Mouse (Mus musculus): ENCODE data around the gene Olfr695. TPM values are rescaled to one million over a fixed set of nuclear protein-coding genes. Genes with fewer than 3 reads are reported as not detected.
"Not testable (repeated sequence)": the region's sequence is repeated elsewhere in the genome, so short reads cannot be mapped to it uniquely, and the experiment has no call there.

The Olfr695 gene
- not detected in 2 replicates for polyA plus RNA-seq (2015; fragmentation: Nextera tagmentation; extraction: Ambion mirVana)

DNA sequence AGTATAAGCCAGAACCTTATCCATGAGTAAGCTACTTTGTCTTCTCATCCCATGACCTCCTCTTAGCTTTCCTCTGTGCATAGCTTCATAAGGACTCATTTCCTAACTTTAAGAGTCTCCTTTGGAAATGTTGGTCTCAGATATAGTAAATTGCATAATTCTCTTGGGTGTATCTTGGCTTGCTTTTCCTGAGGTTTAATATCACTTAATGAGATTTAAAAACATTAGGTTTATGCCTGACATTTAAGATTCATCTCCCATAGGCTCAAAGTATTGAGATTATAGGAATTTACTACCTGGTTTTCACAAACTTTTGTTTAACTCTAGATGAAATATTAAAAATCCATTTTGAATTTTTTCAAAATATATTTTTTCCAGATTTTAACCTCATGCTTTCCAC is at the start of gene Olfr695:
Gene Olfr695, minus strand, starts transcription at position 101 of the 400 bp plus-strand sequence.
- H3K36me3 ChIP-seq (ENCODE audit: control insufficient read depth, insufficient read depth, low read length), result no peaks in the 10 kb centered on the region
- H3K4me3 ChIP-seq (ENCODE audit: low read length), result no peak within 1 kb of the TSS

DNA sequence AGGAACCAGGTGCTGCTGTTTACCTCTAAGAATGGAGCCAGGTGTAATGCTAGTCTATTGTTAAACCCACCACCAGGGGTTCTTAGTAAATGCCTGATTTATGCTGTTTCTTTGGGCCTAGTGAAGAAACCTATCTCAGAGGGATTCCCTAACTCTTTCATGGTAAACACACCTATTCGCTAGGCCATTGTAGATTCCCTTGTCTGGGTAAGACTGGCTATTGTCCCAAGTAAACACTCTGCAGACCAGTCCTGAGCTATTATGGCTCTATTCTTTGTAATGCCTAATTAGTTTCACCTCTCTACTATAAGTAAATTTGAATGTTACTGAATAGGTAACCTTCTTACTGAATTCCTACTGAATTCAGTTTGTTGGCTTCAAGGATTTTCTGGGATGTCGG is 44.8 kb upstream of the Olfr695 start:
- not testable (repeated sequence) for H3K27ac ChIP-seq (ENCODE audit: low read length); H3K4me3 ChIP-seq (ENCODE audit: low read length); H3K4me2 ChIP-seq (ENCODE audit: low read depth, low read length); H3K36me3 ChIP-seq (ENCODE audit: control insufficient read depth, insufficient read depth, low read length); H3K27me3 ChIP-seq (replicated peaks; ENCODE audit: control insufficient read depth, insufficient read depth, low read length); H3K4me1 ChIP-seq (ENCODE audit: control insufficient read depth, insufficient read depth, low read length); H3K9me3 ChIP-seq (ENCODE audit: control insufficient read depth, low read length); H3K9ac ChIP-seq (ENCODE audit: low read depth, low read length); ATAC-seq
- 89% methylated on average over 2 of the region's 2 CpGs for WGBS

More for the DNA sequence above, at the start of gene Olfr695:
- Histone ChIP-seq H3K27me3 (replicated peaks; ENCODE audit: control insufficient read depth, insufficient read depth, low read length) (no peaks in the 10 kb centered on the region), H3K4me2 (ENCODE audit: low read depth, low read length) (no peak within 1 kb of the TSS), H3K27ac (ENCODE audit: low read length) (no peak within 1 kb of the TSS), H3K9me3 (ENCODE audit: control insufficient read depth, low read length) (no peaks in the 10 kb centered on the region), H3K9ac (ENCODE audit: low read depth, low read length) (no peak within 1 kb of the TSS), H3K4me1 (ENCODE audit: control insufficient read depth, insufficient read depth, low read length) (no peaks in the 10 kb centered on the region)
- no peak for ATAC-seq

DNA sequence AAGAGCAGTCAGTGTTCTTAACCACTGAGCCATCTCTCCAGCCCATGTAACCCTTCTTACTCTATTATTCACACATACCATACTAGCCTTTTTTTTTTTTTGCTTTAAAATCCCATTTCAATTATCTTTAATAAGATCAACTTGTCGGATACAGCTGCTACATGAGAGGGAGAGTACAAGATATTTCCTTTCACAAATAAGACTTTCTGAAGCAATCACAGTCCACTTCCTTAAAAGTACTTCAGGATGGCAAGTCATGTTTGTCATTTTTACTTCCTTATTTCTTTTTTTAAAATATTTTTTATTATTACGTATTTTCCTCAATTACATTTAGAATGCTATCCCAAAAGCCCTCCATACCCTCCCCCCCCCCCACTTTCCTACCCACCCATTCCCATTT is 42.6 kb upstream of the Olfr695 start:
- no peak overlapping the region for H3K9ac ChIP-seq (ENCODE audit: low read depth, low read length)
- H3K27me3 ChIP-seq (replicated peaks; ENCODE audit: control insufficient read depth, insufficient read depth, low read length), result no peaks in the 10 kb centered on the region
- no peak overlapping the region for H3K4me2 ChIP-seq (ENCODE audit: low read depth, low read length)
- H3K27ac ChIP-seq (ENCODE audit: low read length), result no peak overlapping the region
- 87% methylated on average over 2 of the region's 2 CpGs for WGBS
- no peak for ATAC-seq
- H3K4me1 ChIP-seq (ENCODE audit: control insufficient read depth, insufficient read depth, low read length), result no peaks in the 10 kb centered on the region
- H3K36me3 ChIP-seq (ENCODE audit: control insufficient read depth, insufficient read depth, low read length), result no peaks in the 10 kb centered on the region
- no peak overlapping the region for H3K4me3 ChIP-seq (ENCODE audit: low read length)
- H3K9me3 ChIP-seq (ENCODE audit: control insufficient read depth, low read length), result no peaks in the 10 kb centered on the region

DNA sequence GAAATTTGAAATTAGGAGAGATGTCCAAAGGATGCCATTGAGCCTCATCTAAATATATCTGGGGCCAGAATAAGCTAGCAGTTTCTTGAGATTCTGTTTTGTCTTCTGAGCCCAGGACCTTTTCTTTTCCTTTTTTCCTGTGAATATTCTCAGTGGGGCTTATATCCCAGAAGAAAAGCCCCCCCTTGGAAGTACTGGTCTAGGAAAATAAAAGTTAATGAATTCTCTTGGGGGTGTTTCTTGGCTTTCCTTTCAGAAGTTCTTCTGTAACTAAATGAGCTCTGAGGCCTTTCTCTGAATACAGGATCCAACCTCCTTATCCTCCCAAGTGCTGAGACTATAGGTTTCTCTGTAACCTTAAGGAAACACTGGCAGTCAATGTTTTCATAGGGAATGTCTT is 39.1 kb upstream of the Olfr695 start, which contains the start of gene Olfr698:
Gene Olfr698, minus strand, starts transcription at position 101 of the 400 bp plus-strand sequence.
- Histone ChIP-seq H3K27ac (ENCODE audit: low read length) (no peak within 1 kb of the TSS), H3K9me3 (ENCODE audit: control insufficient read depth, low read length) (no peaks in the 10 kb centered on the region)

DNA sequence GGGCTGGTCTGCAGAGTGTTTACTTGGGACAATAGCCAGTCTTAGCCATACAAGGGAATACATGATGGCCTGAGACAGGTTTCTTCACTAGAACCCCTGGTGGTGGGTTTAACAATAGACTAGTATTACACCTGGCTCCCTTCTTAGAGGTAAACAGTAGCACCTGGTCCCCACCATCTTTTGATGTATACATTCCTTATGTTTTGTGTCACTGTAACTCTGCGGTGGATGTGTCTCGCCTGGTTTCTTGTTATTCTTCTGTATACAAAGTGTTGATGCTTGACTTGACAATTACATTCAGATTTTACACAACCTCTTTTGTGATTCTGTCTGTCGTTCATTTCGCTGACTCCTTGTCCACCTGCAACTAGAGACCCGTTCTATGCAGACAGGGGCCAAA is 29.6 kb upstream of the Olfr695 start:
- no peaks in the 10 kb centered on the region for H3K36me3 ChIP-seq (ENCODE audit: control insufficient read depth, insufficient read depth, low read length)
- H3K4me2 ChIP-seq (ENCODE audit: low read depth, low read length), result no peak overlapping the region
- H3K27me3 ChIP-seq (replicated peaks; ENCODE audit: control insufficient read depth, insufficient read depth, low read length), result no peaks in the 10 kb centered on the region
- H3K9me3 ChIP-seq (ENCODE audit: control insufficient read depth, low read length), result no peaks in the 10 kb centered on the region
- H3K4me3 ChIP-seq (ENCODE audit: low read length), result no peak overlapping the region
- ATAC-seq, result no peak
- H3K4me1 ChIP-seq (ENCODE audit: control insufficient read depth, insufficient read depth, low read length), result no peaks in the 10 kb centered on the region
- WGBS, result 93% methylated on average over 5 of the region's 5 CpGs
- no peak overlapping the region for H3K27ac ChIP-seq (ENCODE audit: low read length)
- no peak overlapping the region for H3K9ac ChIP-seq (ENCODE audit: low read depth, low read length)

More for the DNA sequence above, 39.1 kb upstream of the Olfr695 start, which contains the start of gene Olfr698:
- H3K4me3 ChIP-seq (ENCODE audit: low read length), result no peak within 1 kb of the TSS
- no peaks in the 10 kb centered on the region for H3K4me1 ChIP-seq (ENCODE audit: control insufficient read depth, insufficient read depth, low read length)
- no peak for ATAC-seq
- no peaks in the 10 kb centered on the region for H3K27me3 ChIP-seq (replicated peaks; ENCODE audit: control insufficient read depth, insufficient read depth, low read length)
- H3K4me2 ChIP-seq (ENCODE audit: low read depth, low read length), result no peak within 1 kb of the TSS
- H3K36me3 ChIP-seq (ENCODE audit: control insufficient read depth, insufficient read depth, low read length), result no peaks in the 10 kb centered on the region
- no peak within 1 kb of the TSS for H3K9ac ChIP-seq (ENCODE audit: low read depth, low read length)

DNA sequence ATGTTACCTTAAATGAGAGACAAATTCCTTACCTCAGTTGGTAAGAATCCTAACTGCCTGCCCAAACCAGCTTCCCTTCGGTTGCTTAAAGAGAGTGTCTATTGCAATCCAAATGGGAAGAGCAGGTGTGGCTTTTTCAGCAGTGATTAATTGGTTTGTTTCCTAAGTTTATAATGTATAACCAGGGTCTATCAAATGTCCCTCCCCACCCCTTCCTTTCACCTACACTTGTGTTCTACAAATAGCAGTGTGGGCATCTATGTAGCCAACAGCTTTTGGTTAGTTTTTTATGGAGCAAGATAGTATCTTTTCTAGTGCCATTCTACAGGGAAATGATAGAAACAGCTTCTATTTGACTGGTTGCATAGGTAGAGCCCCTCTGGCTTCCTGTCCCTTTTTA is 26.1 kb upstream of the Olfr695 start, which contains the start of gene Olfr697:
Gene Olfr697, minus strand, starts transcription at position 101 of the 400 bp plus-strand sequence.
- no peak within 1 kb of the TSS for H3K4me3 ChIP-seq (ENCODE audit: low read length)
- ATAC-seq, result no peak
- no peak within 1 kb of the TSS for H3K9ac ChIP-seq (ENCODE audit: low read depth, low read length)
- H3K4me1 ChIP-seq (ENCODE audit: control insufficient read depth, insufficient read depth, low read length), result no peaks in the 10 kb centered on the region
- no peaks in the 10 kb centered on the region for H3K36me3 ChIP-seq (ENCODE audit: control insufficient read depth, insufficient read depth, low read length)
- no peaks in the 10 kb centered on the region for H3K27me3 ChIP-seq (replicated peaks; ENCODE audit: control insufficient read depth, insufficient read depth, low read length)
- 77% methylated on average over 1 of the region's 1 CpGs for WGBS
- no peak within 1 kb of the TSS for H3K4me2 ChIP-seq (ENCODE audit: low read depth, low read length)
- no peak within 1 kb of the TSS for H3K27ac ChIP-seq (ENCODE audit: low read length)
- H3K9me3 ChIP-seq (ENCODE audit: control insufficient read depth, low read length), result no peaks in the 10 kb centered on the region

DNA sequence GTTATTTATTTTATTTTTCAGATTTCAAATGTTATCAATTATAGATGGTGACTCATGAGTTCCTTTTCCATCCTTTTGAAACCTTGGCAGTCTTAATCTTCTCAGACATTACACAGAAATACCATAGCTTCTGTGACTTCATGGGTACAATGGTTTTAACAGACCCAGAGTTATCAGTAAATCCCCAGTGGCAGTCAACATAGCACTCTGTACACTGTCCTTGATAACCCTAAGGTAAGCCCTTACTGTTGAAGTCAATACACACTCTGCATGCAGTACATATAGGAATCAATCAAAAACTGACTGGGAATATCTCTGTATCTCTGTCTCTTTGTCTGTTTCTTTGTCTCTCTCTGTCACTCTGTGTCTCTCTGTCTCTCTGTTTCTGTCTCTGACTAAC is 20.8 kb upstream of the Olfr695 start:
- no peak overlapping the region for H3K4me2 ChIP-seq (ENCODE audit: low read depth, low read length)
- no peak overlapping the region for H3K4me3 ChIP-seq (ENCODE audit: low read length)
- no peak overlapping the region for H3K9ac ChIP-seq (ENCODE audit: low read depth, low read length)
- no peak overlapping the region for H3K27ac ChIP-seq (ENCODE audit: low read length)
- no peaks in the 10 kb centered on the region for H3K36me3 ChIP-seq (ENCODE audit: control insufficient read depth, insufficient read depth, low read length)
- no peak for ATAC-seq
- H3K9me3 ChIP-seq (ENCODE audit: control insufficient read depth, low read length), result no peaks in the 10 kb centered on the region
- 0 out of 2 replicates have a peak, but pooled peaks cover 3% of the 10 kb centered on the region for H3K4me1 ChIP-seq (ENCODE audit: control insufficient read depth, insufficient read depth, low read length)
- H3K27me3 ChIP-seq (replicated peaks; ENCODE audit: control insufficient read depth, insufficient read depth, low read length), result no peaks in the 10 kb centered on the region

DNA sequence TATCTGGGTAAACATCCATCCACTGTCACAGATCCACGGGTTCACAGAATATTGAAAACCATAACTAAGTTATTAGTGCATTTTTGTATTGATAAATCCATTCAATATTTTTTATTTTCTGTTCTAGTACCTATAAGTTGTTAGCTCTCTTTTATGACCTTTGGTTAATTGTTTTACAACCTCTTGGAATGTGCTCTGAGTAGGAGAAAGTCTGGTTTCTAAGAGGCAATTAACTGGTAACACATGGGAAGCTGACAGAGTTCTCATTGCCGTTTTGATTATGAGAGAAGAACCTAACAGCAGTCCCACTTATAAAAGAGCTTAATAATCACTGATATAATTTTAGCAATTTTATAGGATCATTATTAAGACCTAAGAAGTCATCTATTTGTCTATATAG is 17.5 kb upstream of the Olfr695 start:
- H3K36me3 ChIP-seq (ENCODE audit: control insufficient read depth, insufficient read depth, low read length), result no peaks in the 10 kb centered on the region
- no peaks in the 10 kb centered on the region for H3K9me3 ChIP-seq (ENCODE audit: control insufficient read depth, low read length)
- no peak overlapping the region for H3K9ac ChIP-seq (ENCODE audit: low read depth, low read length)
- H3K4me3 ChIP-seq (ENCODE audit: low read length), result no peak overlapping the region
- H3K27me3 ChIP-seq (replicated peaks; ENCODE audit: control insufficient read depth, insufficient read depth, low read length), result no peaks in the 10 kb centered on the region
- H3K4me2 ChIP-seq (ENCODE audit: low read depth, low read length), result no peak overlapping the region
- WGBS, result 24% methylated on average over 2 of the region's 2 CpGs
- H3K4me1 ChIP-seq (ENCODE audit: control insufficient read depth, insufficient read depth, low read length), result 0 out of 2 replicates have a peak, but pooled peaks cover 3% of the 10 kb centered on the region
- ATAC-seq, result peak; percentile 93
- H3K27ac ChIP-seq (ENCODE audit: low read length), result no peak overlapping the region

DNA sequence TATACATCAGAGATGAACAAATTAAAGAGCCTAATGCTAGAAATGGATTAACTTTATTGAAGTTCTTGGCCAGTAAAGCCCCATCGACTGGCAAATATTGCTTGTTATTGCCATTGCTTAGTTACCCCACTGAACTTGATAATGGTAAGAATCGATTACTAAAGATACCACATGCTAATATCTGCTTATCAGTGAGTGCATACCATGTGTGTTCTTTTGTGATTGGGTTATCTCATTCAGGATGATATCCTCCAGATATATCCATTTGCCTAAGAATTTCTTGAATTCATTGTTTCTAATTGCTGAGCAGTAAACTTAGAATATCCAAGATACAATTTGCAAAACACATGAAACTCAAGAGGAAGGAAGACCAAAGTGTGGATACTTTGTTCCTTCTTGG is 9.5 kb upstream of the Olfr695 start:
- not testable (repeated sequence) for ATAC-seq; H3K4me2 ChIP-seq (ENCODE audit: low read depth, low read length); H3K27me3 ChIP-seq (replicated peaks; ENCODE audit: control insufficient read depth, insufficient read depth, low read length); H3K27ac ChIP-seq (ENCODE audit: low read length); H3K9ac ChIP-seq (ENCODE audit: low read depth, low read length); H3K4me1 ChIP-seq (ENCODE audit: control insufficient read depth, insufficient read depth, low read length); H3K9me3 ChIP-seq (ENCODE audit: control insufficient read depth, low read length); H3K36me3 ChIP-seq (ENCODE audit: control insufficient read depth, insufficient read depth, low read length); H3K4me3 ChIP-seq (ENCODE audit: low read length)
- 77% methylated on average over 2 of the region's 2 CpGs for WGBS

DNA sequence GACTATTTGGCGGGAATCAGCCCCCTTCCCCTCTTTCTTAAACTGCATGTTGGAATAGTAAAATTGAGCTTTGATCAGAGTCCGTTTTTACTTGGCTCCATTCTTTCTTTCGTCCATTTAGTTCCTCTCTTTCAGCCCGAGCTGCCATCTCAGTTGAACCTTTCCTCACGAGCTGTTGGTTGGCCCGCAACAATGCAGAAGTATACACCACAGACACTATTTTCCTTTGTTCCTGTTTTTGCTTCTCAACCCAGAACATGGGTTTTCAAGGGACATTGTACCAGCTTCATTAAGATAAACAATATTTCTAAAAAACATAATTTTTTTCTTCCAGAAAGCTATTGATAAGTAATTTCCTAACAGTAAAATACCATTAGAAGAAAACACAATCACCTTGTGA is 4.7 kb downstream of the Olfr695 start:
- Histone ChIP-seq H3K4me2 (ENCODE audit: low read depth, low read length) (no peak overlapping the region), H3K4me3 (ENCODE audit: low read length) (no peak overlapping the region), H3K9me3 (ENCODE audit: control insufficient read depth, low read length) (no peaks in the 10 kb centered on the region), H3K27me3 (replicated peaks; ENCODE audit: control insufficient read depth, insufficient read depth, low read length) (no peaks in the 10 kb centered on the region), H3K4me1 (ENCODE audit: control insufficient read depth, insufficient read depth, low read length) (no peaks in the 10 kb centered on the region), H3K9ac (ENCODE audit: low read depth, low read length) (no peak overlapping the region), H3K27ac (ENCODE audit: low read length) (no peak overlapping the region), H3K36me3 (ENCODE audit: control insufficient read depth, insufficient read depth, low read length) (no peaks in the 10 kb centered on the region)
- 90% methylated on average over 6 of the region's 6 CpGs for WGBS
- no peak for ATAC-seq
